Mouse (Mus musculus) MEL (cell line): Measurements from ENCODE around the gene Pbx3. TPM values are rescaled to one million over a fixed set of nuclear protein-coding genes. Genes with fewer than 3 reads are reported as not detected.

Experiments
- DNase-seq: peaks from one replicate; pipeline ENCODE4 v3.0.0; 2011; ENCODE audit warnings: low read depth, low spot score
- H3K27ac ChIP-seq: 2 replicates; pipeline ENCODE4 v1.5.1; 2012; ENCODE audit warnings: low read depth, mild to moderate bottlenecking, control low read depth, low read length, moderate library complexity; ENCODE audit not compliant: control insufficient read depth
- H3K27me3 ChIP-seq, 2 experiments: fragments of 150-350 bp in 1 of 2; sonication (generic) in 1 of 2; 2 replicates each; pipeline ENCODE4 v1.6.1; 2012; ENCODE audit warnings: low read length in 2 of 2, mild to moderate bottlenecking in 2 of 2, improper control_type of control experiment in 1 of 2, moderate library complexity in 1 of 2; ENCODE audit not compliant: insufficient read depth in 2 of 2, control insufficient read depth in 1 of 2
- H3K36me3 ChIP-seq, 2 experiments: 2 replicates each; pipeline ENCODE4 v1.6.1; 2012 to 2014; ENCODE audit warnings: low read length in 2 of 2, improper control_type of control experiment in 1 of 2, inconsistent platforms in 1 of 2, mild to moderate bottlenecking in 1 of 2; ENCODE audit not compliant: insufficient read depth in 2 of 2, control insufficient read depth in 1 of 2
- H3K4me1 ChIP-seq, 2 experiments: fragments of 150-350 bp in 1 of 2; sonication (generic) in 1 of 2; 2 replicates each; pipeline ENCODE4 v1.6.1; 2012; ENCODE audit warnings: low read length in 2 of 2, improper control_type of control experiment in 1 of 2, mild to moderate bottlenecking in 1 of 2; ENCODE audit not compliant: insufficient read depth in 2 of 2, control insufficient read depth in 1 of 2
- H3K4me3 ChIP-seq, 2 experiments: fragments of 150-350 bp in 1 of 2; sonication (generic) in 1 of 2; 2 replicates each; pipeline ENCODE4 v1.5.1; 2012; ENCODE audit warnings: low read depth in 2 of 2, low read length in 2 of 2, mild to moderate bottlenecking in 2 of 2, moderate library complexity in 2 of 2, control low read depth in 1 of 2, improper control_type of control experiment in 1 of 2; ENCODE audit not compliant: control insufficient read depth in 1 of 2, insufficient read depth in 1 of 2
- H3K79me2 ChIP-seq: 2 replicates; pipeline ENCODE4 v1.6.1; 2012; ENCODE audit warnings: mild to moderate bottlenecking, low read length, moderate library complexity; ENCODE audit not compliant: control insufficient read depth, poor library complexity, insufficient read depth
- H3K9ac ChIP-seq: 2 replicates; pipeline ENCODE4 v1.6.1; 2012; ENCODE audit warnings: low read depth, mild to moderate bottlenecking, control low read depth, low read length, moderate library complexity; ENCODE audit not compliant: control insufficient read depth, poor library complexity, severe bottlenecking
- H3K9me3 ChIP-seq: fragments of 150-350 bp; sonication (generic); replicated peaks from 2 replicates; pipeline ENCODE4 v1.6.1; 2012; ENCODE audit warnings: mild to moderate bottlenecking, low read length, improper control_type of control experiment, moderate library complexity; ENCODE audit not compliant: insufficient read depth
- BHLHE40 ChIP-seq: IDR thresholded peaks from 2 replicates; pipeline ENCODE4 v1.6.1; 2012; ENCODE audit warnings: low read depth, mild to moderate bottlenecking, inconsistent platforms, low read length, improper control_type of control experiment, borderline replicate concordance
- CHD1 ChIP-seq: IDR thresholded peaks from 2 replicates; pipeline ENCODE4 v1.6.1; 2012; ENCODE audit warnings: low read depth, mild to moderate bottlenecking, inconsistent platforms, low read length, improper control_type of control experiment
- CHD2 ChIP-seq: IDR thresholded peaks from 2 replicates; pipeline ENCODE4 v1.6.1; 2011; ENCODE audit warnings: low read length, improper control_type of control experiment
- CTCF ChIP-seq, 3 experiments: IDR thresholded peaks in 2 of 3; conservative IDR thresholded peaks in 1 of 3; 2 replicates each; pipeline ENCODE4 v1.5.1; 2011 to 2012; ENCODE audit warnings: low read length in 3 of 3, low read depth in 2 of 3, mild to moderate bottlenecking in 2 of 3, improper control_type of control experiment in 1 of 3, inconsistent platforms in 1 of 3, mixed read lengths in 1 of 3, moderate library complexity in 1 of 3; ENCODE audit not compliant: control insufficient read depth in 1 of 3, insufficient read depth in 1 of 3, poor library complexity in 1 of 3, severe bottlenecking in 1 of 3
- ELF1 ChIP-seq: IDR thresholded peaks from 2 replicates; pipeline ENCODE4 v1.6.1; 2014; ENCODE audit warnings: low read depth, mild to moderate bottlenecking, inconsistent platforms, low read length, improper control_type of control experiment, moderate library complexity
- EP300 ChIP-seq, 2 experiments: IDR thresholded peaks; 2 replicates each; pipeline ENCODE4 v1.6.1; 2011; ENCODE audit warnings: improper control_type of control experiment in 2 of 2, low read length in 2 of 2, low read depth in 1 of 2, mild to moderate bottlenecking in 1 of 2
- JUND ChIP-seq: IDR thresholded peaks from 2 replicates; pipeline ENCODE4 v1.6.1; 2011; ENCODE audit warnings: low read depth, mild to moderate bottlenecking, improper control_type of control experiment, low read length
- MYC ChIP-seq: IDR thresholded peaks from 2 replicates; pipeline ENCODE4 v1.6.1; 2011; ENCODE audit warnings: low read depth, mild to moderate bottlenecking, low read length, improper control_type of control experiment, moderate library complexity
- POLR2A ChIP-seq, 2 experiments: IDR thresholded peaks; 2 replicates each; pipeline ENCODE4 v1.6.1; 2011 to 2012; ENCODE audit warnings: low read length in 2 of 2, mild to moderate bottlenecking in 2 of 2, control low read depth in 1 of 2, improper control_type of control experiment in 1 of 2, low read depth in 1 of 2, moderate library complexity in 1 of 2; ENCODE audit not compliant: control insufficient read depth in 1 of 2, insufficient read depth in 1 of 2, poor library complexity in 1 of 2
- RCOR1 ChIP-seq: IDR thresholded peaks from 2 replicates; pipeline ENCODE4 v1.6.1; 2012; ENCODE audit warnings: low read depth, mild to moderate bottlenecking, inconsistent platforms, low read length, improper control_type of control experiment
- TAL1 ChIP-seq: IDR thresholded peaks from 2 replicates; pipeline ENCODE4 v1.6.1; 2012; ENCODE audit warnings: mild to moderate bottlenecking, inconsistent platforms, low read length, moderate library complexity, mixed read lengths
- USF1 ChIP-seq: IDR thresholded peaks from 2 replicates; pipeline ENCODE4 v1.6.1; 2014; ENCODE audit warnings: low read depth, mild to moderate bottlenecking, inconsistent platforms, low read length, improper control_type of control experiment, moderate library complexity
- ZC3H11A ChIP-seq: IDR thresholded peaks from 2 replicates; pipeline ENCODE4 v1.6.1; 2012; ENCODE audit warnings: low read depth, mild to moderate bottlenecking, inconsistent platforms, low read length, improper control_type of control experiment
- ZNF384 ChIP-seq: IDR thresholded peaks from 2 replicates; pipeline ENCODE4 v1.6.1; 2012; ENCODE audit warnings: low read depth, mild to moderate bottlenecking, inconsistent platforms, low read length, improper control_type of control experiment
- polyA plus RNA-seq, 2 experiments: library from polyadenylated mRNA; stranded (reverse) in 1 of 2; unstranded in 1 of 2; fragments of >175 nt in 1 of 2; fragments of >200 nt in 1 of 2; gene quantifications; 2 replicates each; pipeline versions ENCODE4 v1.2.1 to v1.2.4; 2012; ENCODE audit warnings: low replicate concordance in 2 of 2, low read depth in 1 of 2; ENCODE audit not compliant: insufficient read length in 2 of 2, insufficient read depth in 1 of 2, missing spikeins in 1 of 2
- total RNA-seq: library from RNA; depleted of rRNA; stranded (reverse); fragments of 300-350 nt; gene quantifications from 2 replicates; pipeline ENCODE4 v1.2.3, GENCODE M21; 2012

Gene Pbx3
- total and polyA plus RNA-seq, 3 experiments = 10.1 to 22.4 TPM; not detected in 1

- Histone ChIP-seq H3K4me1 (peaks cover 0 to 4% of the 10 kb centered on the region in 2 experiments; a peak in 1 of 4 replicates), H3K36me3 (peaks cover 0 to 9% of the 10 kb centered on the region in 2 experiments; a peak in 2 of 4 replicates)
- no peak for DNase-seq
- TF ChIP-seq ZNF384 (no peak), JUND (no peak), USF1 (no peak)
- TF ChIP-seq, all 39 proteins: peak for 0
- no peak overlapping the region for H3K9ac ChIP-seq
- no peaks in the 10 kb centered on the region for H3K9me3 ChIP-seq
- H3K27ac ChIP-seq = no peak overlapping the region
- no peak overlapping the region for H3K4me3 ChIP-seq
- H3K27me3 ChIP-seq = no peaks in the 10 kb centered on the region
- no peaks in the 10 kb centered on the region; the same call in 1 of the 2 replicates for H3K79me2 ChIP-seq
These were observed 119.8 kb downstream of the Pbx3 start for GRCm38 (mm10) chr2:34253111-34253510.

DNA sequence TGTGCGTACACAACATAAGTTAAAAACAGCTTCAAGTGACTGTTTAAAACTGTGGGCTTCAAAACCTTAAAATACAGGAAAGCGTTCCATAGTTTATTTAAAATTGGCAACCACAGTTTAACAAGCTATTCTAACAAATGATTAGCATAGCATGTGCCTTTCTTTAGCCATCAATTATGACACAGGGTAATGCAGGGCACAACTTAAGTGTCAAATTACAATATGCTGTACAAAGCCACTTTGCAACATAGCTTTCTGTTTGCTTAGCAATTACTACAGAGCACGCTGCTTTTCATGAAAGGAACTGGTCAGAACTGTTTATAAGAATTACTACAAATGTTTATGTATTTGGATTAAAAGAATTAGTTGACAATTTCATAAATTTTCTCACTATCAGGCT is 120.7 kb downstream of the Pbx3 start:
- H3K79me2 ChIP-seq = no peaks in the 10 kb centered on the region; the same call in 1 of the 2 replicates
- DNase-seq = no peak
- peaks cover 0 to 9% of the 10 kb centered on the region in 2 experiments; a peak in 2 of 4 replicates for H3K36me3 ChIP-seq
- H3K4me1 ChIP-seq = peaks cover 0 to 4% of the 10 kb centered on the region in 2 experiments; a peak in 1 of 4 replicates
- no peaks in the 10 kb centered on the region for H3K27me3 ChIP-seq
- no peak overlapping the region for H3K4me3 ChIP-seq
- H3K9me3 ChIP-seq = no peaks in the 10 kb centered on the region
- no peak overlapping the region for H3K27ac ChIP-seq
- no peak overlapping the region for H3K9ac ChIP-seq
- TF ChIP-seq ZC3H11A = no peak
- no peak for TF ChIP-seq CHD1
- TF ChIP-seq RCOR1 = no peak
- TF ChIP-seq POLR2A (IDR thresholded peaks at IDR 0.05; ENCODE audit: control insufficient read depth in 1 of 2, insufficient read depth in 1 of 2, low read depth in 1 of 2, low read length in 2 of 2, poor library complexity in 1 of 2) = no peak
- TF ChIP-seq TAL1 = no peak
- no peak for TF ChIP-seq BHLHE40
- no peak for TF ChIP-seq CTCF (IDR thresholded peaks at IDR 0.05 in 2 of 3, conservative IDR thresholded peaks at IDR 0.05 in 1 of 3; ENCODE audit: control insufficient read depth in 1 of 3, insufficient read depth in 1 of 3, low read depth in 2 of 3, low read length in 3 of 3, poor library complexity in 1 of 3, severe bottlenecking in 1 of 3)
- no peak for TF ChIP-seq MYC
- TF ChIP-seq JUND = no peak
- no peak for TF ChIP-seq CHD2
- TF ChIP-seq ELF1 = no peak
- no peak for TF ChIP-seq EP300 (IDR thresholded peaks at IDR 0.05; ENCODE audit: low read depth in 1 of 2, low read length in 2 of 2)
- TF ChIP-seq, all 39 proteins: peak for 0
